Mouse (Mus musculus) erythroblast, embryonic 14.5 days (primary cell): ENCODE results near the gene Tbc1d24.

ENCODE experiments used
- GATA1 ChIP-seq: IDR thresholded peaks from 2 replicates; pipeline ENCODE4 v1.6.1; 2012; ENCODE audit warnings: low read length, inconsistent platforms, mixed read lengths
- TAL1 ChIP-seq: IDR thresholded peaks from 3 replicates; pipeline ENCODE4 v1.6.1; 2012; ENCODE audit warnings: low read length, inconsistent platforms, mixed read lengths

- TF ChIP-seq GATA1 (peak; percentile 87), TAL1 (no peak)
These were observed 42.0 kb downstream of the Tbc1d24 start, which contains the start of gene Amdhd2 for GRCm38 (mm10) chr17:24163176-24163962.
